Mouse (Mus musculus) right cerebral cortex, adult 18-20 months (tissue): ENCODE data around the gene Gimap4.
A peak's percentile ranks its signal among the peaks of the same experiment; 100 is the strongest.
"Not testable (repeated sequence)": the region's sequence is repeated elsewhere in the genome, so short reads cannot be mapped to it uniquely, and the experiment has no call there.

Experiments used
- DNase-seq: peaks from one replicate; pipeline ENCODE4 v3.0.0; 2022; ENCODE audit warnings: mixed read lengths

Gimap4 gene

DNA sequence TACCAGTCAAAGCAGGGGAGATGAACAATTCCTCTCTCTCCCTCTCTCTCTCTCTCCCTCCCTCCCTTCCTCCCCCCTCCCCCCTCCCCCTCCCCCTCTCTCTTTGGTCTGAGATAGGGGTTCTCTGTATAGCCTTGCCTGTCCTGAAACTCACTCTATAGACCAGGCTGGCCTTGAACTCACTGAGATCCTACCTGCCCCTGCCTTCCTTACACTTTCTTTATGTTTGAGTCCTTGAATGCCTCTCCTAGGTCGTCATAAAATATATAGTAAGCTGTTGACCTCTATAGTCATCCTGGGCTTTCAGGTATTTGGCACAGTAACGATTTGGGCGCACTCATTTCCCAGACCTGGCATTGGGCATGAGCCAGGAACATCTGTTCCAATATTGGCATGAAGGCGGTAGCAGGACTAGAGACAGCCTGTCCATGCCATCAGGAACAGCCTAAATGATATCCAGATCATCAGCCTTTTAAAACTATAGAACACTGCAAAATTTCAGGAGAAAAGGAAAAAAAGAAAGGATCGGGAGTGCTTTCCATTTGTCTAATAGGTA is 7.4 kb upstream of the Gimap4 start:
- no peak for DNase-seq

DNA sequence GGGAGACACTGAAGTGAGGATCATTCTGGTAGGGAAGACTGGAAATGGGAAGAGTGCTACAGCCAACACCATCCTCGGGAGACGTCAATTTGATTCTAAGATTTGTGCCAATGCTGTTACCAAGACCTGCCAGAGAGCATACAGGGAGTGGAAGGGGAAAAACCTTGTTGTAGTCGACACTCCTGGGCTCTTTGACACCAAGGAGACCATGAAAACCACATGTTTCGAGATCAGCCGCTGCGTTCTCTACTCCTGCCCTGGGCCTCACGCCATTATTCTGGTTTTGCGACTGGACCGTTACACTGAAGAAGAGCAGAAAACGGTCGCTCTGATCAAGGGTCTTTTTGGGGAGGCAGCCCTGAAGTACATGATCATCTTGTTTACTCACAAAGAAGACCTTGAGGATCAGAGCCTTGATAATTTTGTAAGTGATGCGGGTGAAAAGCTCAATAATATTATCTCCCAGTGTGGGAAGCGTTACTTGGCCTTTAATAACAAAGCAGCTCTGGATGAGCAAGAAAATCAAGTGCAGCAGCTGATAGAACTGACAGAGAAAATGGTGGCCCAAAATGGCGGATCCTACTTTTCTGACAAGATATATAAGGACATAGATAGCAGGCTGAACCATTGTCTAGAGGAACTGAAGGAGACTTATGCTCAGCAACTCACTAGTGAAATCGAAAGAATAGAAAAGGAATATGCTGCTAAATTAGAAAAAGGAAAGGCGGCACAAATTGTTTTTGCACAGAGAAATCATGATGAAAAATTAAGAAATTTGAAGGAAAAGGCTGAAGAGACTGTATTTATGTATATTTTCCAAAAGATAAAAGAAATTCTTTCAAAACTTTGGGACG is 6.6 kb upstream of the Gimap4 start:
- DNase-seq = no peak

DNA sequence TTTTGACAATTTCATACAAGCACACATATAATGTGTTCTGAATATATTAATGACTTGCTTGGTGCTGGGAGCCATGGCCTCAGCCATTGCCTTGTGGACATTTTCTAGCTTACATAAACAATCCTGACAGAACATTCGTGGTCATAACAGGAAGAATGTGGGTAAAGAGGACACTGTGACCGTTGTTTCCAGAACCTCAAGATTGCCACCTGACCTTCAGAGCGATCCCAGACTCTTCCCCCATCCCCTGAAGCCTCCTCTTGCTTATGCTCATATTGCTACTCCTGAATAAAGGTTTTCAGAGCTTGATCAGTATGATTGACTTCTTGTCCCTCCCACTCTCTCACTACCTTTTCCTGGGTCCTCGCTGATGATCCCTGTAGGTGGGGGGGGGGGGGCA is 6.0 kb upstream of the Gimap4 start:
- DNase-seq = no peak

- no peak for DNase-seq
Observed at GRCm38 (mm10) chr6:48679701-48680100, 4.6 kb upstream of the Gimap4 start.

DNA sequence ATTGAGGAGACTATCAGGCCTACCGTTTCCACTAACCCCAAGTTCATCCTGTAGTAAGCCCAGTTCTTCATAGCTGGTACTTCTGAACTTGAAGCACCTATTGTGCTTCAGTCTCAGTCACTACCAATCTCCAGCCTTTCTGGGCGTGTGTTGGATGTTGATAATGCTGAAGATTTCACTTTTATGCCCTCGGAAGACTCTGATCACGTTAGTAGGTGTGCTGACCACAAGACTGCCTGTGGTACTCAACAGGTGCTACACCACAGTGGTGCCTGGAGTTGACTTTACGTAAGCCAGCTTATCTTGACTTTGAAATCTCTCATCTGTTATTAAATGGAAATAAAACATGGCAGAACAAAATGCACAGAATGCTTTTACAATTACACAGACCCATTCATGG is 3.9 kb upstream of the Gimap4 start:
- no peak for DNase-seq

DNA sequence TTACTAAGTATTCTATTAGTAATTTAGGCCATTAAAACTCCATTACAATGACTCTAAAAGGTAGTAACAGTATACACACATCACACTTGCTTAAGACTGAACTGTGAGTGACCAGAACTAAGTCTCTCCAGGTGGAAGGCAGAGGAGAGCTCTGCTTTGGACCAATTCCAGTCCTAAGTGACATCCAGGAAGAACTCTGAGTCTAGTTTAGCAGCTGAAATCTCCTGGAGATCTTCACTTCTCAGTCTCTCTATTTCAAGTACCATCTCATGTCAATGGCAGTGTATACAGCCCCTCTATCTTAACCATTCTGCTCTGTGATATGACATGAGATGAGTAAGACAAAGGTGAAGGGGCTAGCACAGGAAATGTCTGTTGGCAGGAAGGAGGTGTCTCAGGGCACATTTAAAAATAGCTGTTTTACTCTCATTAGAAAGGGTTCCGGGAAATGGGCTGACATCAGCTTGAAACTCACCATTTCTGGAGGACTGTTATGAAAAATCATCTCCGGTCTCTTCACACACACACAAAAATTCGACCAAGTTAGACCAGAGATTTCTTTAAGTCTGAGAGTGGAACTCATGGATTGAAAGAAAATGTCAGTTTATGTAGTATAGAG is 2.8 kb upstream of the Gimap4 start:
- no peak for DNase-seq

GRCm38 (mm10) chr6:48682271-48682670 is 2.1 kb upstream of the Gimap4 start:
- peak; percentile 26 for DNase-seq

DNA sequence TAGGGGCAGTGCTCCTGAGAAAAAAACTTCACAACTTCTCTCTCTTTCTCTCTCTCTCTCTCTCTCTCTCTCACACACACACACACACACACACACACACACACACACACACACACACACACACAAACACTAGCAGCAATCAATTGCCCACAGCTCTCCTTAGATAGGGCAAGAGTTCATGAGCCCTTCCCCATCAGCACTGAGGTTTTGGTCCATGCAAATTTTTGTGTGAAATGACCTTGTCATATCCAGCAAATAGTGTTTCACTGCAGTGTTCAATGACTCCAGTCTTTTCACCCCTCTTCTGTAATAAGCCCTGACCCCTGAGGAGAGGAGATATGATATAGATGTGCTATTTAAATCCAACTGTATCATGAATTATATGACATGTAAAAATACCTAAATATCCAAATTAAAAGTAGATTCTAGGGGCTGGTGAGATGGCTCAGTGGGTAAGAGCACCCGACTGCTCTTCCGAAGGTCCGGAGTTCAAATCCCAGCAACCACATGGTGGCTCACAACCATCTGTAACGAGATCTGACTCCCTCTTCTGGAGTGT is 1.0 kb upstream of the Gimap4 start:
- DNase-seq = not testable (repeated sequence)

GRCm38 (mm10) chr6:48684806-48685205 is 457 bp downstream of the Gimap4 start:
- peak; percentile 10 for DNase-seq

- no peak for DNase-seq
Observed at GRCm38 (mm10) chr6:48685251-48685650, 902 bp downstream of the Gimap4 start.

DNA sequence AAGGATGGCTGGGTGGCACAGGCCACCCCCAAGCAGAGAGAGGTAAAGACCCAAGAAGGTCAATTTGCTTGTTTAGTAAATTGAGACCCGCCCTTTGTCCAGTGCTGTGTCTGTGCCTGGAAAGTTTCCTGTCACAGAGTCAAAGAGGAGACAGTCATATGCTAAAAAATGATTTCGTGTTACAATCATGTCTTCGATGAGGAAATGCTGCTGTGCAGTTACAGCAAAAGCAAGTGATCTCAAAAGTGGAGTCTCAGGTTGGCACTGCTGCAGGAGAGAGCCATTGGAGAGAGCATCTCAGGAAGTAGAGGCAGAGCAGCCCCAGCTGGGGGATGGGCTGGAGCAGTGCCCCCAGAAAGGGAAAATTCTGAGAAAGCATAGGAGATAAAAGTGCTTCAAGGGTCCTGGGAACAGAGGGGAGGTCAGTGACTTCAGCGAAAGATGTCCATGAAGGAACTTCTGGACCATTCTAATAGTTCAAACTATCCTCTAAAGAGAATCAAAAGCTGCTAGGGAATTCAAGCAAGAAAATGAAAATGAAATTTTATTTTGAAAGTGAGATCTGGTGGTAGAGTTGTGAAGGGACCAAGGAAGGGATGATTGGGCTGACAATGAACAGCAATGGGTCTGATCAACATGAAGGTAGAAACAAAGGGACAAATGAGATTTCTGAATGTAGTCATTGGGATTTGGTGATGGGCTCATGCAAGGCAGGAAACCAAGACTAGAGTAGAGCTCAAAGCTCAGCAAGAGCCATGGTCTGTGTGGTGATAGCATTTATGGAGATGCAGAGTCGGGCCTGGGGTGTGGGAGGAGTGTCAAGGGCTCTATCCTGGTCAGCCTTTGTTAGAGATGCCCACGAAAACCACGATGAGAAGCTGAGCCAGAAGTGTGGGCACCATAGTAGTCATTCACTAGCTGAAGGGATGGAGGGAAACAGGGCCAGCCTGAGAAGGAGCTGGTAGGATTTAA is 1.6 kb downstream of the Gimap4 start:
- DNase-seq = no peak

DNA sequence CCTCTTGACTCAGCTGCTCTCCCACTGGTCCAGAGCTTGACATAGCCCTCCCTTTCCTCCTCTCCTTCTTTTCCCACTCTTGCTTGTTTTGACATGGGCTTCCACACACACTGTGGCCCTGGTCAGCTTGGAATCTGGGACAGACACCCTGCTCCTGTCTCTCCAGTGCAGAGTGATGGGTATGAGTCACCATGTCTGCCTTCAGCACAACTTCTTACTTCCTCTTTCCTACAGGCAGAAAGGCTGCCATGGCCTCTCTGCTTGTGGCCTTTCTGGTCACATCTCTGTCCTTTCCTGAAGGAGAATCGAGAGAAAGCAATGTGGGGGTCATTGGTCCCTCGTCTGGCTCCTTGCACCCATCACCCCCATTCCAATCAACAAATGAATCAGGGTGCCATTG is 2.7 kb downstream of the Gimap4 start:
- no peak for DNase-seq

DNA sequence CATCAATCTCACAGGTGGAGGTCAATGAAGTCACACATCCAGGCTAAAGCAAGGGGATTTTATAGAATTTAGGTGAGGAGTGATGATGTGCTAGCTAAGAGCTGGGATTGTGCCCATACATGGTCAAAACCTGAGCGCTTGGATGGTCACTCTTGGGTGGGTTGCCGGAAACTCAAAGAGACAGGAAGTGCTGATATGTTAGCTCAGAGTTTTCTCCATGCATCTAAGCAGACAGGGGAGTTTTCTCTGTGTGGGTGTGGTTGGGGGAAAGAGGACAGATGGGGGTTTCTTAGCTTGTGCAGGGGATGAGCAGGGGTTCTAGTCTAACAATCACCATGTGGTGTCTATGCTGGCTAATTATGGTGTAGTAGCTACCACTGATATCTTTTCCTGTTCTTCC is 5.0 kb downstream of the Gimap4 start:
- no peak for DNase-seq

DNA sequence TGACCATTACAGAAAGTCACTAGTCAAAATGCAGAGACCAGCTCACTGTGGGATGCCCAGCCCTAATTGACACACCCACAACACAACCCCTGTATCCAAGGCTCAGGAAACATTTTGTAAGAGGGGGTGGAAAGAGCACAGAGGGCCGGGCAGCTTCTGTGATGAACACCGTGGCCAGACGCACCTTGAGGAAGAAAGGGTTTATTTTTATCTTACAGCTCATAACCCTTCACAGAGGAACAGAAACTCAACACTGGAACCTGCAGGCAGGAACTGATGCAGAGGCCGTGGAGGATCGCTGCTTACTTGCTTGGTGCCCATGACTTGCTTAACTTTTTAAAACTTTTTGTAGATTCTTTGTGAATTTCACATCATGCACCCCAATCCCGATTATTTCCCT is 8.6 kb downstream of the Gimap4 start:
- no peak for DNase-seq

GRCm38 (mm10) chr6:48696830-48697554 is 12.6 kb downstream of the Gimap4 start:
- DNase-seq = no peak

- DNase-seq = no peak
Observed at GRCm38 (mm10) chr6:48697555-48697930, 13.2 kb downstream of the Gimap4 start.

DNA sequence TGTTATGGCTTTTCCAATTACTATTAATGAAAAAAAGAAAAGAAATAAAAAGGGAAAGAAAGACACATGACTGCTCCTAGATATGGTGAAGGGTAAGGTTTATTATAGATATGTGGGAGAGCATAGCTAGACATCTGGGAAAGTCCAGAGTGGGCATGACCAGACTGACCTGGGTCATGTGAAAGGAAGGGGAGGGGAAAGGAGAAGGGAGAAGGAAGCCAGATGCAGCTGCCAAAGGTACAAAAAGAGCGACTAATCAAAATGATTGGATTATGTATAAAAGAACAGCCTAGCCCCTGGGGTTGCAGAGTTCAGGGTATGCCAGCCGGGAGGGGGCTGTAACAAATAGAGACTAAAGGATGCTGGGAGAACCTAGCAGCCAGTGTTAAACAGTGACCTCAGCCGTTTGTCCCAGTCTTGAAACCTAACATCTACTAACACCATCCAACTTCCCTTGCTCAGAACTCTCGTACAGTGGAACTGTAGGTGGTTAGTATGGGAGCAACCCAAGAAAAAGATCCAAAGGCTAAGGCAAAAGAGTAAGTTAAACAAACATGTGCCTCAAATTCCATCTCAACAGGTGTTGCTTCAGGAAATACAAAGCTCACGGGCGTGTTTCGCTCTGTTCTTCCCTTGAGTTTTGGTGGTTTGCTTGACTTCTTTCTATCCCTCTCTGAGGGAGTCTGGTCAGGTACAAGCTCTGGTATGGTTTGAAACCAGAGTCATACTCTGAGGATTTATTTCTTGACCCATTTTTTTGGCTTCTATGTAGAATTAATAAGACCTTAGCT is 13.9 kb downstream of the Gimap4 start:
- DNase-seq = no peak

DNA sequence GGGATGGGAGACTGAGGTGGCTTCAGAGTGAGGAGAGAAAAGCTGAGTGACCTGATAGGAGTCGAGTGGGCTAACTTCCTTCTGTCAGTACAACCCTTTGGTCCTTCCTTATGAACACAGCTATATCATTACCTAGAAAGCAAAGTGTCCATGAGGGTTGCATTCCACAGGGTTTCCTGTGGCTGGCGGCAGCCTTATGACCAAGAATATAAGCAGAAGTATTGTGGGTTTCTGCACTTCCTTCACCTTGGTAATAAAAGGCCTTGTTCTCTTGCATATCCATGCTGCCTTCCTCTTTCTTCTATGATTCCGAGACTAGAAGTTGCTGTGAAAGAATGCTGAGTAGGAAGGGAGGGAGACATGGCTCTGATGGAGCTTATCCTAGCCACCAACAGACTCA is 14.5 kb downstream of the Gimap4 start:
- DNase-seq = no peak

GRCm38 (mm10) chr6:48700251-48701075 is 16.1 kb downstream of the Gimap4 start:
- DNase-seq = no peak

GRCm38 (mm10) chr6:48702146-48702545 is 17.8 kb downstream of the Gimap4 start:
- no peak for DNase-seq
